Mouse (Mus musculus) adrenal gland, adult 18-20 months (tissue): ENCODE measurements around the gene Gm7030. TPM values are rescaled to one million over a fixed set of nuclear protein-coding genes. Genes with fewer than 3 reads are reported as not detected.
"Not testable (repeated sequence)": the region's sequence is repeated elsewhere in the genome, so short reads cannot be mapped to it uniquely, and the experiment has no call there.

Source experiments
- DNase-seq, 2 experiments: peaks; one replicate each; pipeline ENCODE4 v3.0.0; 2021 to 2022; ENCODE audit warnings: low spot score in 2 of 2
- long read RNA-seq, 2 experiments: library from polyadenylated mRNA; stranded (forward); transcript quantifications; one replicate each; pipeline ENCODE4 v2.0.0; 2021
- total RNA-seq, 2 experiments: library from RNA; stranded (reverse); gene quantifications; 1 replicate in 1 of 2; 2 replicates in 1 of 2; pipeline ENCODE4 v1.2.3; 2021

The Gm7030 gene
- total RNA-seq = under 1 TPM; 0.53 to 0.67 TPM
- long read RNA-seq, experiment 1 = 0 reads
- long read RNA-seq, experiment 2 = 0 reads

GRCm38 (mm10) chr17:36128968-36129817 lies at the start of gene Gm7030:
TSS of gene Gm7030 (minus strand) at chr17:36129425.
- DNase-seq = not testable (repeated sequence)

- DNase-seq = peak in 1 of 2 experiments; percentile 27
These were observed 49.7 kb upstream of the Gm7030 start for GRCm38 (mm10) chr17:36178938-36179337.

GRCm38 (mm10) chr17:36176132-36176531 lies 46.9 kb upstream of the Gm7030 start:
- DNase-seq = not testable (repeated sequence)

- no peak for DNase-seq
These were observed 41.1 kb upstream of the Gm7030 start for GRCm38 (mm10) chr17:36170287-36170814.

GRCm38 (mm10) chr17:36169753-36170152 lies 40.5 kb upstream of the Gm7030 start:
- DNase-seq = no peak

DNA sequence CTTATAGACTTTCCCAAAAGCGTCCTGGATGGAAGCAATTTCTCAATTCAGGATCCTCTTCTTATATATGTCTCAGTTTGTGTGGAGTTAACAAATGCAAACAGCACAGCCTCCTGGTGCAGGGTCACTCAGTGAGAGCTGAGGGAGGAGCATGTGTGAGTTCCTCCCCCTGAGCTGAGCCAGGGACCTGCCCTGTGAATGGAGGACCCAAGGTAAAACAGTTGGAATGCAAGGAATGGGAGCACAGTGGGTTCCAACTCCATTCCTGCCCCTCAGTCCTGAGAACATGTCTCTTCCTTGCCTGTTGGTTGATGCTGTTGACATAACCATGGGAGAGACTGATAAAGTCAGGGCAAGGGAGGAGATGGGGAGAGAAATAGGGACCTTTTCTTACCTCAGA lies 39.9 kb upstream of the Gm7030 start:
- not testable (repeated sequence) for DNase-seq

DNA sequence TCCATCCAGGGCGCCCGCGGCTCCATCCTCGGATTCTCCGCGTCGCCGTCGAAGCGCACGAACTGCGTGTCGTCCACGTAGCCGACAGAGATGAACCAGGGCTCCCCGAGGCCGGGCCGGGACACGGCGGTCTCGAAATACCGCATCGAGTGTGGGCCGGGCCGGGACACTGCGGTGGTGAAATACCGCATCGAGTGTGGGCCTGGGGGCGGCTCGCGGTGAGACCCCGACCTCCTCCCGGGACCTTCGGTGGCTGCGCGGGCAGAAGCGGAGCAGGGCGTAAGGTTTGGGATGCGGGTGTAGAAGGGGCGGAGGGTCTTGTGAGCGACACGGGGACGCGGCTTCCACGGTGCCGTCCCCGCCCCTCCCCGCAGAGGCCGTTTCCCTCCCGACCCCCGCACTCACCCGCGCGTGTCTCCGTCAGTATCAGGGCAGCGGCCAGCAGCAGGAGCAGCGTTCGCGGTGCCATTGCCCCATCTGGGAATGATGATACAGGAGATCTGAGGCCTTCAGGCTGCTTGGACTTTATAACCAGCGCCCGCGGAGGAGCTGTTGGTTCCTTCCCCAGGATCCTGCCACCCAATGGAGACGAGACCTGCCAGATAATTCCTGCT lies 38.9 kb upstream of the Gm7030 start, which contains the start of gene Gm8909:
Gene Gm8909 (minus strand): TSS at position 499 of the 614 bp plus-strand sequence.
- DNase-seq = peak in 1 of 2 experiments; percentile 30

GRCm38 (mm10) chr17:36167306-36168038 lies 38.2 kb upstream of the Gm7030 start:
- no peak for DNase-seq

GRCm38 (mm10) chr17:36166901-36167300 lies 37.7 kb upstream of the Gm7030 start:
- DNase-seq = not testable (repeated sequence)

- no peak for DNase-seq
These were observed 32.2 kb upstream of the Gm7030 start for GRCm38 (mm10) chr17:36161129-36162051.

GRCm38 (mm10) chr17:36158264-36158663 lies 29.0 kb upstream of the Gm7030 start:
- not testable (repeated sequence) for DNase-seq

DNA sequence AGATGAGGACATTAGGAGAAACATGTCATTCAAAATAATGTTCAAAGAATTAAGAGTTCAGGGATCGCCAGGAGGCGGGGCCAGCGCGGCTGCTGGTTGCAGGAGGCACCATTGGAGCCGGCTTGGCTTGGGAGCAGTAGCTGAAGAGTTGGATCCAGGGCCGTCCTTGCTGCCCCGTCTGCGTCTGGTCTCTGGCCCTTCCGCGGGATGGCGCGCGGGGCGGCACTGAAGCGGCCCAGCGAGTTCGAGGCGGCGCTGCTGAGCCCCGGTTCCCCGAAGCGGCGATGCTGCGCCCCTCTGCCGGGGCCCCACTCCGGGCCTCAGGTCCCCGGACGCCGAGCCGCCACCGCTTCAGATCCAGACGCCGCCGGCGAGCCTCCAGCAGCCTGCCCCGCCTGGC lies 28.6 kb upstream of the Gm7030 start:
- peak in 1 of 2 experiments; percentile 15 for DNase-seq

DNA sequence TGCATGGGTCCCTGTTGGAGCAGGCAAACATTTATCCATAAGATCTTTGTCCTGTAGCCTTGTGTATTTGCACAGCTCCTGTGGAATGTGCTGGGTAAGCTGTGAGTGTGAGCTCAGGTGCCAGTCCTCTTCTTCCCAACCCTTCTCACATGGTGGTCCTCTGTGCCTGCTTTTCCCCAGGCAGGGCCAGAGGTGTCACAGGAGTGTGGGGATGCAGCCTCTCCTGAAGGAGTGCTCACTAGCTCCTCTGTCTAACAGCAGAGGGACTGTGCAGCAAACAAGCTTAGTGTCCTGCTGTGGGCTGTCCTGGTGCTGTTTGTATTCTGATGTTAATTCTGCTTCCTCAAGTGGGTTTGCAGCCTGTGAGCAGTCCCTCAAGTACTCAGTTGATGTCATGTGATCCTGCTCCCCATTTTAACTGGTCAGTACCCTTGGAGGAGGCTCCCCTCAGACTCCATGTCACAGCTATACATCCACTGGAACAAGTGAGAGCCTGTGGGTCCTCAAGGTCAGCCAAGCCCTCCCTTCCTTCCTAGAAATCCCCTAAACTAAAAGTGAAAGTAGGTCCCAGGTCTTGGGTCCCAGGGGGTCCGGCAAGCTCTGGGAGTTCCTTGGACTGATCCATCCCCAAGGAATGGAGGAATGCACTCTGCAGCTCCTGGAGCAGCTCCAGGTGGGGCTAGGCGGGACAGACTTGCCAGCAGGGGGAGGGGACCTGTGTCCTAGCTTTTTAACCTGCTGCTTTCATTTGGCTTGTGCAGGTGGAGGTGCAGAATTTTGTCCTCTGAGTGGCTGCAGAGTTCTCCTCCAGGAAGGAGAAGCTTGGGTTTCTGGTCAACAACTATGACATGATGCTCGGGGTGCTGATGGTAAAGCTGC lies 25.3 kb upstream of the Gm7030 start:
- no peak for DNase-seq

GRCm38 (mm10) chr17:36151200-36151599 lies 22.0 kb upstream of the Gm7030 start:
- not testable (repeated sequence) for DNase-seq

DNA sequence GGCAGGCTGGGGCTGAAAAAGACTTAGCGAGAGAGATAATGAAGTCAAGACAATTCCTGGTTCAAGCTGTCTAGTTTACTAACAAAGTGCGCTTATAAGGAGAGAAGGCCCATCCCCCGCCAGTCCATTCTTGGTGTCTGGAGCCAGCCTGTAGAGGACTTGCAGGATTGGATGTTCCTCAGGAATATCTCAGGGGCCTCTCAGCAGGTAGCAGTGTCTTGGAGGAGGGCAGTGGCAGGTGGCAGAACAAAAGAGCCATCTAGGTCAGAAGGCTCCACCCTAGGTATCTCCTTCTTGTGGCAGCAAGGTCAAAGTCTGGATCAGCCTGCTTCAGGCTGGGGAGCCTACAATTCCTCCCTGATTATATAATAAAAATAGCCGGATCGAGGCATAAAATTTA lies 19.2 kb upstream of the Gm7030 start:
- DNase-seq = not testable (repeated sequence)

- not testable (repeated sequence) for DNase-seq
These were observed 17.7 kb upstream of the Gm7030 start for GRCm38 (mm10) chr17:36146937-36147336.

DNA sequence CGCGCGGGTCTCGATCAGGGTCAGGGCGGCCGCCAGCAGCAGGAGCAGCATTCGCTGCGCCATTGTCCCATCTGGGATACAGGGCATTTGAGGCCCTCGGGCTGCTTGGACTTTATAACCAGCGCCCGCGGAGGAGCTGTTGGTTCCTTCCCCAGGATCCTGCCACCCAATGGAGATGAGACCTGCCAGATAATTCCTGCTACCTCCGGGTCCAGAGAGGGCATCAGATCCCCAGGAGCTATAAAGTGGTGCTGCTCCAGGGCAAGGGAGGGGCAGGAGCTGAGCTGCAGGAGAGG lies 16.6 kb upstream of the Gm7030 start:
- DNase-seq = not testable (repeated sequence)

- peak in 1 of 2 experiments; percentile 37 for DNase-seq
These were observed 16.1 kb upstream of the Gm7030 start for GRCm38 (mm10) chr17:36145111-36145860.
